ENCODE assay signal across 9 mouse cellular contexts in the genomic region with DNA sequence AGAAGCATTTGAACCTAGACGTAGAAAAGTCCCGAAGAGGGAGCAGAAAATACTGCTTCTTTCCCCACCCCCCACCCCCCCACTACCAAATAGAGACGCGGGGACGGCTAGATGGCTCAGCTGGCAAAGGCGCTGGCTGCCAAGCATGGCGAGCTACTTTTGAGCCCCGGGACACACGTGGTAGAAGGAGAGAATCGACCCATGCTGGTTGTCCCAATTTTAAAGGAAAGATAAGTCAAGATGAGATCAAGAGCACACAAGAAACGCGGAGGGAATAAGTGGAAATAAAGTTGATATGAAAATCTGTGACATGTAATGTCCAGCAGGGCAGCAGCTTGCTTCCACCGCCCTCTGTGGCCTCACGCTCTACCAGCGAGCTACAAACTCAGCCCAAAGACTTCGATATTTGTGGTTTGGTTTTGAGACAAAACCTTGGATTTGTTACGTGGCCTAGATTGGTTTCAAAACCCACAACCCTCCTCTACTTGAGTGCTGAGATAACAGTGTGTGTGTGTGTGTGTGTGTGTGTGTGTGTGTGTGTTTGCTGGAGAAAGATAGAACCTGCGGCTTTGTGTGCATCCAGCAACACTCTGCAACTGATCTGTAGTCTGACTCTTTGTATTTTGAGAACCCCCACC. TPM values are rescaled to one million over a fixed set of nuclear protein-coding genes. Genes with fewer than 3 reads are reported as not detected.
DNase-seq lines count a peak whose midpoint lies in the region; ATAC-seq and TF ChIP-seq lines count a peak whose summit lies in the region.
"Had no signal": no experiment of that assay in that cellular context is flagged by ENCODE, and none has a peak within 500 bp of the region (broad histone marks: within the 10 kb centered on the region; RNA-seq: fewer than 3 reads in every experiment).

No protein-coding gene starts in this region.

- H3K4me1 ChIP-seq in forebrain, embryonic 10.5 days, result peaks cover 22% of the 10 kb centered on the region
- H3K4me1 ChIP-seq in forebrain, embryonic 16.5 days (replicated peaks; ENCODE audit: control insufficient read depth, insufficient read depth, low read length), result peaks cover 25% of the 10 kb centered on the region
- H3K4me1 ChIP-seq in lung, embryonic 14.5 days (ENCODE audit: insufficient read depth), result peaks cover 21% of the 10 kb centered on the region
- H3K4me1 ChIP-seq in lung, adult 2 months (ENCODE audit: control insufficient read depth, insufficient read depth, low read length), result no peaks in the 10 kb centered on the region; the same call in none of the 2 replicates

- no peak for DNase-seq in forebrain, embryonic 10.5 days (ENCODE audit: extremely low spot score, low spot score)
- peak; percentile 20 for DNase-seq in lung, embryonic 14.5 days
- DNase-seq in lung, adult 2 months, result no peak
- peak; percentile 69 for DNase-seq in naive thymus-derived CD4-positive, alpha-beta T cell, adult 2 months (ENCODE audit: low read depth)
- DNase-seq in embryo, embryonic 10 days (ENCODE audit: low spot score), result no peak
- DNase-seq in thymus, postnatal 10 days (ENCODE audit: low spot score in 2 of 2), result no peak

- WGBS in forebrain, embryonic 10.5 days, result 71% methylated on average over 18 of the region's 18 CpGs
- 58% methylated on average over 18 of the region's 18 CpGs for WGBS in forebrain, embryonic 16.5 days
- WGBS in lung, embryonic 14.5 days, result 53% methylated on average over 18 of the region's 18 CpGs
- WGBS in lung, adult 2 months, result 47% methylated on average over 18 of the region's 18 CpGs

- H3K4me3 ChIP-seq in forebrain, embryonic 10.5 days, result peak overlapping the region; percentile 32; the same call in 1 of the 2 replicates
- H3K4me3 ChIP-seq in forebrain, embryonic 16.5 days (replicated peaks; ENCODE audit: low read length), result no peak overlapping the region
- H3K4me3 ChIP-seq in lung, embryonic 14.5 days (ENCODE audit: low read depth, low read length), result no peak overlapping the region
- no peak overlapping the region for H3K4me3 ChIP-seq in lung, adult 2 months (replicated peaks; ENCODE audit: extremely low read depth, low read depth, low read length)
- H3K4me3 ChIP-seq: limb, embryonic 15.5 days had no signal

- ATAC-seq in forebrain, embryonic 16.5 days, result no peak
- ATAC-seq in lung, embryonic 14.5 days (ENCODE audit: insufficient read depth), result no peak
- ATAC-seq in common myeloid progenitor, adult 5-6 weeks (replicated peaks; ENCODE audit: low read depth, poor library complexity, severe bottlenecking), result peak; percentile 28; the same call in 1 of the 2 replicates

- H3K27me3 ChIP-seq in forebrain, embryonic 10.5 days (ENCODE audit: poor library complexity, severe bottlenecking), result peaks cover 42% of the 10 kb centered on the region
- H3K27me3 ChIP-seq in forebrain, embryonic 16.5 days (replicated peaks; ENCODE audit: control insufficient read depth, insufficient read depth, low read length), result no peaks in the 10 kb centered on the region
- peaks cover 19% of the 10 kb centered on the region for H3K27me3 ChIP-seq in lung, embryonic 14.5 days (ENCODE audit: insufficient read depth, low read length)

- H3K27ac ChIP-seq in forebrain, embryonic 10.5 days, result no peak overlapping the region
- no peak overlapping the region for H3K27ac ChIP-seq in forebrain, embryonic 16.5 days (ENCODE audit: low read length)
- H3K27ac ChIP-seq in lung, embryonic 14.5 days (ENCODE audit: low read depth), result peak overlapping the region; percentile 58; the same call in 1 of the 2 replicates

- H3K36me3 ChIP-seq in forebrain, embryonic 10.5 days (replicated peaks), result no peaks in the 10 kb centered on the region
- no peaks in the 10 kb centered on the region for H3K36me3 ChIP-seq in forebrain, embryonic 16.5 days (ENCODE audit: control insufficient read depth, insufficient read depth)
- no peaks in the 10 kb centered on the region for H3K36me3 ChIP-seq in lung, embryonic 14.5 days (ENCODE audit: insufficient read depth)
- H3K36me3 ChIP-seq: limb, embryonic 15.5 days had no signal

- TF ChIP-seq CTCF in lung, embryonic 14.5 days (IDR thresholded peaks at IDR 0.05; ENCODE audit: low read depth), result no peak
- no peak for TF ChIP-seq CTCF in lung, adult 2 months (IDR thresholded peaks at IDR 0.05; ENCODE audit: insufficient read depth, low read length)

- no peak for TF ChIP-seq POLR2A in lung, adult 2 months (IDR thresholded peaks at IDR 0.05; ENCODE audit: borderline replicate concordance, extremely low read depth, low read depth, low read length)

- H3K4me2 ChIP-seq in forebrain, embryonic 16.5 days (ENCODE audit: low read length), result no peak overlapping the region; the same call in 1 of the 2 replicates
- H3K4me2 ChIP-seq in lung, embryonic 14.5 days, result peak overlapping the region; percentile 45
- H3K4me2 ChIP-seq: limb, embryonic 15.5 days had no signal

- H3K9ac ChIP-seq in forebrain, embryonic 16.5 days (replicated peaks; ENCODE audit: low read depth, low read length), result no peak overlapping the region
- no peak overlapping the region for H3K9ac ChIP-seq in lung, embryonic 14.5 days
- H3K9ac ChIP-seq: limb, embryonic 15.5 days had no signal

- no peaks in the 10 kb centered on the region for H3K9me3 ChIP-seq in forebrain, embryonic 10.5 days
- no peaks in the 10 kb centered on the region for H3K9me3 ChIP-seq in forebrain, embryonic 16.5 days (ENCODE audit: control insufficient read depth, low read length)
- no peaks in the 10 kb centered on the region for H3K9me3 ChIP-seq in lung, embryonic 14.5 days (ENCODE audit: low read depth, low read length)
- H3K9me3 ChIP-seq: limb, embryonic 15.5 days had no signal

RNA-seq across cellular contexts. Expression of gene Sdhaf1, which starts 9.0 kb away (rescaled TPM):
- 17.3 and 19.5 TPM in 2 replicates for polyA plus RNA-seq in forebrain, embryonic 10.5 days (2016; fragmentation: Nextera tagmentation; extraction: Ambion mirVana)
- polyA plus RNA-seq in forebrain, embryonic 16.5 days (2015; fragmentation: Nextera tagmentation; extraction: Ambion mirVana), result 18.0 and 19.3 TPM in 2 replicates
- 21.3 and 22.7 TPM in 2 replicates for polyA plus RNA-seq in lung, embryonic 14.5 days (2014; fragmentation: Nextera tagmentation; extraction: Ambion mirVana)
- 14.2 and 21.4 TPM in 2 replicates for polyA plus RNA-seq in lung, adult 2 months (2012; rRNA removed)
- 10.8 and 11.0 TPM in 2 replicates for total RNA-seq in common myeloid progenitor, adult 5-6 weeks (2017)

RNA-seq across cellular contexts. Expression of gene E130208F15Rik, which starts 11.2 kb away (rescaled TPM):
- 3.0 and 3.2 TPM in 2 replicates for polyA plus RNA-seq in forebrain, embryonic 10.5 days (2016; fragmentation: Nextera tagmentation; extraction: Ambion mirVana)
- polyA plus RNA-seq in forebrain, embryonic 16.5 days (2015; fragmentation: Nextera tagmentation; extraction: Ambion mirVana), result not detected in 2 replicates
- not detected in 2 replicates for polyA plus RNA-seq in lung, embryonic 14.5 days (2014; fragmentation: Nextera tagmentation; extraction: Ambion mirVana)
- polyA plus RNA-seq in lung, adult 2 months (2012; rRNA removed), result 0.50 and 0.55 TPM in 2 replicates
- 0.96 and 3.3 TPM in 2 replicates for total RNA-seq in common myeloid progenitor, adult 5-6 weeks (2017)
- polyA plus RNA-seq: limb, embryonic 15.5 days had no signal

RNA-seq across cellular contexts. Expression of gene Syne4, which starts 18.1 kb away (rescaled TPM):
- 29.8 and 32.8 TPM in 2 replicates for polyA plus RNA-seq in forebrain, embryonic 10.5 days (2016; fragmentation: Nextera tagmentation; extraction: Ambion mirVana)
- polyA plus RNA-seq in forebrain, embryonic 16.5 days (2015; fragmentation: Nextera tagmentation; extraction: Ambion mirVana), result 8.5 and 11.7 TPM in 2 replicates
- polyA plus RNA-seq in lung, embryonic 14.5 days (2014; fragmentation: Nextera tagmentation; extraction: Ambion mirVana), result 21.9 and 23.2 TPM in 2 replicates
- polyA plus RNA-seq in lung, adult 2 months (2012; rRNA removed), result 14.5 and 21.5 TPM in 2 replicates
- total RNA-seq in common myeloid progenitor, adult 5-6 weeks (2017), result 1.4 TPM in 1 of 2 replicates, not detected in the other

RNA-seq across cellular contexts. Expression of gene Alkbh6, which starts 24.2 kb away (rescaled TPM):
- polyA plus RNA-seq in forebrain, embryonic 10.5 days (2016; fragmentation: Nextera tagmentation; extraction: Ambion mirVana), result 82.3 and 90.2 TPM in 2 replicates
- 93.6 and 104 TPM in 2 replicates for polyA plus RNA-seq in forebrain, embryonic 16.5 days (2015; fragmentation: Nextera tagmentation; extraction: Ambion mirVana)
- 72.1 and 73.1 TPM in 2 replicates for polyA plus RNA-seq in lung, embryonic 14.5 days (2014; fragmentation: Nextera tagmentation; extraction: Ambion mirVana)
- 141 and 163 TPM in 2 replicates for polyA plus RNA-seq in lung, adult 2 months (2012; rRNA removed)
- 15.2 and 31.2 TPM in 2 replicates for total RNA-seq in common myeloid progenitor, adult 5-6 weeks (2017)

RNA-seq across cellular contexts. Expression of gene Lrfn3, which starts 29.8 kb away (rescaled TPM):
- 5.3 and 5.6 TPM in 2 replicates for polyA plus RNA-seq in forebrain, embryonic 10.5 days (2016; fragmentation: Nextera tagmentation; extraction: Ambion mirVana)
- polyA plus RNA-seq in forebrain, embryonic 16.5 days (2015; fragmentation: Nextera tagmentation; extraction: Ambion mirVana), result 10.4 and 13.4 TPM in 2 replicates
- 3.4 and 3.7 TPM in 2 replicates for polyA plus RNA-seq in lung, embryonic 14.5 days (2014; fragmentation: Nextera tagmentation; extraction: Ambion mirVana)
- 8.7 and 10.9 TPM in 2 replicates for polyA plus RNA-seq in lung, adult 2 months (2012; rRNA removed)
- total RNA-seq in common myeloid progenitor, adult 5-6 weeks (2017), result not detected in 2 replicates

Comparison
In these comparisons a context has a peak if more than half of its experiments do, and no peak if none do; other contexts are left out.
1. DNase-seq: peak in lung, embryonic 14.5 days (single experiment) and naive thymus-derived CD4-positive, alpha-beta T cell, adult 2 months (single experiment); none in forebrain, embryonic 10.5 days (single experiment), lung, adult 2 months (single experiment), embryo, embryonic 10 days (single experiment) and thymus, postnatal 10 days (0 of 2).